Mouse (Mus musculus): ENCODE measurements around the gene Mat1a. TPM values are rescaled to one million over a fixed set of nuclear protein-coding genes. Genes with fewer than 3 reads are reported as not detected.

Gene Mat1a
- polyA plus RNA-seq, 1 experiment from 2014 or later, result not detected

DNA sequence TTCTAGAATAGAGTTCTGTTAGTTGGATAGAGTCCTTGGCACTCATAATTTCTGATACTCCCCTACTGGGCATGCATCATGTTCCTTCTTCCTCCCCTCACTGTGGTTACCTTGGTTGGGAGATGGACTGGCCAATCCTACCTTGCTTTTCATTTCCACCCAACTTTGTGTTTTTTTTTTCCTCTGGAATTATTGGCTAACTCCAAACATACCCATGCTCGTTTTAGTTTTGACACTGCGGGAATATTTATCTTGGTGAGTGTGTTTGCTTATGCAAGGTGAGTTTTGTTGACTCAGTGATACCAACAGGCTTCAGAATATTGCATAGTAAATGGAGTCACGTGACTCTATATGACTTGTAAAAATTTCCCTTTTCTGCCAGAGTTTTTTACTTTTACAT is 4.1 kb upstream of the Mat1a start:
- H3K4me3 ChIP-seq, result no peak overlapping the region
- WGBS, result 88% methylated on average over 3 of the region's 3 CpGs
- no peaks in the 10 kb centered on the region for H3K27me3 ChIP-seq
- no peaks in the 10 kb centered on the region for H3K9me3 ChIP-seq
- no peak overlapping the region for H3K27ac ChIP-seq
- ATAC-seq (ENCODE audit: low FRiP score), result no peak
- no peaks in the 10 kb centered on the region for H3K4me1 ChIP-seq (replicated peaks)
- no peaks in the 10 kb centered on the region for H3K36me3 ChIP-seq
- no peak overlapping the region for H3K9ac ChIP-seq
- H3K4me2 ChIP-seq, result no peak overlapping the region

DNA sequence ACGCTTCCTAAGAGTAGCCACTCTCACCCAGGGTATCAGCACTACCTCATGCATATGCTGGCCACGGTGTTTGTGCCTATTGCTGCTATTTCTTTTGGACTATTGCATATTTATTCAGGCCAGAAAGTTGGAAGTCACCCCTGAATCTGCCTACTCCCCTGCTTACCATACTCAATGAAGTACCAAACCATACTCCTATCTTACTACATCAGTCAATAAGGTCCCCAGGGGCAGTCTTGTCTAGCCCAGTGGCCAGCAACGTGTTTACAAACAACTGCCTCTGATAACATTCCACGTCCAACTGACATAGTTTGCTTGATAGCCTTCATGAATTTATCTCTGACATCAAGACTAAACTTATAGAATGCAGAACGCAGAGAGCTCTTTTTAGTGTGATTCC is 3.6 kb upstream of the Mat1a start:
- H3K9ac ChIP-seq, result no peak overlapping the region
- no peaks in the 10 kb centered on the region for H3K4me1 ChIP-seq (replicated peaks)
- H3K9me3 ChIP-seq, result no peaks in the 10 kb centered on the region
- no peak overlapping the region for H3K4me2 ChIP-seq
- H3K36me3 ChIP-seq, result no peaks in the 10 kb centered on the region
- 89% methylated on average over 5 of the region's 5 CpGs for WGBS
- H3K4me3 ChIP-seq, result no peak overlapping the region
- ATAC-seq (ENCODE audit: low FRiP score), result no peak
- no peak overlapping the region for H3K27ac ChIP-seq
- H3K27me3 ChIP-seq, result no peaks in the 10 kb centered on the region

DNA sequence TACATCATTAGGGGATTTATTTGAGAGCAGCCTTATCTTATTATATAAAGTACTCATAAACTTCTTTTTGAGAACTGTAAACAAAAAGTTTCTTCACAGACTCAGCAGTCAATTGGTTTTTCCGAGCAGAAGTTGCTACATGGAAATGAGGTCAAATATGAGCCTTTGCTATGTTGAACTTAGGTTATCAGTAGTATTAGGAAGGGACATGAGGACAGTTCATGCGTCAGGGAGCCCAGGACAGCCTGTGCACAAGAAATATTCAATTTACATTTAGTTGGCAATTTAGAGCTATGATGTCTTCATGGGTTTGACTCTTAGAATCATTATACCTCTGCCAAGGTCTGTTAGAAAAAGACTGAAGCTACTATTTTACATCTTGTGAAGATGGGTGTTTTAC is 2.6 kb upstream of the Mat1a start:
- Histone ChIP-seq H3K4me3 (no peak overlapping the region), H3K9me3 (no peaks in the 10 kb centered on the region), H3K4me2 (no peak overlapping the region), H3K27me3 (no peaks in the 10 kb centered on the region), H3K9ac (no peak overlapping the region), H3K4me1 (replicated peaks) (no peaks in the 10 kb centered on the region), H3K36me3 (no peaks in the 10 kb centered on the region), H3K27ac (no peak overlapping the region)
- no peak for ATAC-seq (ENCODE audit: low FRiP score)
- whole genome bisulfite sequencing, result 89% methylated on average over 2 of the region's 2 CpGs

DNA sequence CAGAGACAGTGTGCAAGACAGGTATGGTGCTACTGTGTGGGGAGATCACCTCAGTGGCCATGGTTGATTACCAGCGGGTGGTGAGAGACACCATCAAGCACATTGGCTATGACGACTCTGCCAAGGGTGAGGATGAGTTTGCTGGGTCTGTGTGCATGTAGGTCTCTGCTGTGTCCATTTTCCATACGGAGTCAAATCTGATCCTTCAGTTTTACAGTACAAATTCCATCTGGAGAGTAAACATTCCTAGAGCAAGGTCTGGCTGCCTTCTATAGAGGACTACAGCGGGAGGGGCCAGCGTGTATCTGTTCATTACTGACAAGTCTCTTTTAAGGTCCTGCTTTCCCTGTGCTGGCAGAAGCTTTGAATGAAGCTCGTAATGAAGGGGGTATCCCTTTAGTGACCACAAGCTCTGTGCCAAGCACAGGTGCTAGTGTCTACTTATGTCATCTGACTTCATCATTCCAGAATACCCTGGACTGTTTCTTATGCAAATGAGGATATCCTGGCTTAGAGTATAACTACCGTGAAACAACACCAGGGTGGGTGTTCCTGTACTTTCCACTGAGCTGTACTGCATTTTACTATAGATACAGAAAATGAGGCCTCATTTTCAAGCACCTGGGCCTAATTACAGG is 6.3 kb downstream of the Mat1a start:
- ATAC-seq (ENCODE audit: low FRiP score), result no peak
- Histone ChIP-seq H3K27me3 (no peaks in the 10 kb centered on the region), H3K9me3 (no peaks in the 10 kb centered on the region), H3K4me2 (no peak overlapping the region), H3K4me3 (no peak overlapping the region), H3K36me3 (no peaks in the 10 kb centered on the region), H3K27ac (no peak overlapping the region), H3K4me1 (replicated peaks) (no peaks in the 10 kb centered on the region), H3K9ac (no peak overlapping the region)
- WGBS, result 90% methylated on average over 7 of the region's 7 CpGs

DNA sequence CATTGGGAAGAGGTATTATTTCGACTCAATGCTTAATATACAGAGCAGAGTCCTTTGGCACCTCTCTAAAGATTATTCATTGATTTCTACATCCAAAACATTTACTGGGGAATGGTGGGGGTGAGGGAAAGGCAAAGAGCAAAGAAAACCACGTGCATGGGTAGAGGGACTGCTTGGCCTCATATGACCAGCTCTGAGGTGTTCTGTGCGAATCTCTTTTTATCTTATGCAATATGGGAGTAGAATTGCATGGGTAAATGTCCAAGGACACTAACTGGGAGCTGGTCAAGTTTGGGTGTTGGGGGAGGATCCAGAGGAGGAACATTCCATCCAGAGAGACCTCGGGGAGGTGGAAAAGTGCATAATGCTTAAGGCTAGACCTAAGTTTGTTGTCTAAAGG is 8.1 kb downstream of the Mat1a start:
- H3K27ac ChIP-seq, result no peak overlapping the region
- no peak overlapping the region for H3K4me3 ChIP-seq
- H3K4me1 ChIP-seq (replicated peaks), result no peaks in the 10 kb centered on the region
- H3K9ac ChIP-seq, result no peak overlapping the region
- H3K9me3 ChIP-seq, result no peaks in the 10 kb centered on the region
- no peak overlapping the region for H3K4me2 ChIP-seq
- no peak for ATAC-seq (ENCODE audit: low FRiP score)
- H3K27me3 ChIP-seq, result no peaks in the 10 kb centered on the region
- no peaks in the 10 kb centered on the region for H3K36me3 ChIP-seq
- 85% methylated on average over 4 of the region's 4 CpGs for WGBS

DNA sequence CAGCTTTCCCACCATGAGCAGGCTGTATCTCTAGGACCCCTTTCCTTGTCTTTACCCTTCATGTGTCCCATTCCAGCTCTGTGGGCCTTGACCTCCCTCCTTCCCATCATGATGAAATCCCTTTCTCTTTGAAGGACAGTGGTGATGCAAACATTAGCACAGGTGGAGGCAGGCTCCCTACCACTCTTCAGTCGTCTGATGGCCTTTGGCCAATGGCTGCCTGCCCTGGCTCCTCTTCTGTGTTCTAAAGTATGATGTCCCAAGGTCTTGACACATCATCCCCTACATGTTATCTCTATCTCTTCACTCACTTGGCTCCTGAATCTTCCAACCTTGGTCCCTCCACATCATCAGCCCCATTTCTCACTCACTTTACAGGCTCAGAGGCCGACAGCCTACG is 11.4 kb downstream of the Mat1a start:
- no peaks in the 10 kb centered on the region for H3K27me3 ChIP-seq
- ATAC-seq (ENCODE audit: low FRiP score), result no peak
- no peak overlapping the region for H3K4me2 ChIP-seq
- H3K4me3 ChIP-seq, result no peak overlapping the region
- H3K9ac ChIP-seq, result no peak overlapping the region
- H3K27ac ChIP-seq, result no peak overlapping the region
- no peaks in the 10 kb centered on the region for H3K9me3 ChIP-seq
- WGBS, result 86% methylated on average over 3 of the region's 3 CpGs
- no peaks in the 10 kb centered on the region for H3K36me3 ChIP-seq
- H3K4me1 ChIP-seq (replicated peaks), result no peaks in the 10 kb centered on the region

DNA sequence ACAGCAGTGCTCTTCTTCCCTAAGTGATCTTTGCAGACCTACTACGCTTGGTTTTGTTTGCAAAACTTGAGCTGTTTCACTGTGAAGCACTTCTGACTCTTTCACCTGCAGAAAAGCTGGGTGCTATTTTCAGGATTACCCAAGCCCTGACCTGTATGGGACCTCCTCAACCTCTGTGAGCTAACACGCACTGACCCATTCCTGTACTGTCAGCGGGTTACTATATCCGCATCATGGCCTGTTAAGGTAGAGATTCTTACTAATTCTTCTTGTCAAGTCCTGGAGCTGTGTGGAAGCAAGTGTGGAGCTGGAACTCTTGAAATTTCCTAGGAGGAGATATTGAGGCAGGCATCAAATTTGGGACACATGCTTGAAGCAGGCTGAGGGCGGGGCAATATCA is 19.8 kb downstream of the Mat1a start:
- no peaks in the 10 kb centered on the region for H3K27me3 ChIP-seq
- 92% methylated on average over 5 of the region's 5 CpGs for WGBS

DNA sequence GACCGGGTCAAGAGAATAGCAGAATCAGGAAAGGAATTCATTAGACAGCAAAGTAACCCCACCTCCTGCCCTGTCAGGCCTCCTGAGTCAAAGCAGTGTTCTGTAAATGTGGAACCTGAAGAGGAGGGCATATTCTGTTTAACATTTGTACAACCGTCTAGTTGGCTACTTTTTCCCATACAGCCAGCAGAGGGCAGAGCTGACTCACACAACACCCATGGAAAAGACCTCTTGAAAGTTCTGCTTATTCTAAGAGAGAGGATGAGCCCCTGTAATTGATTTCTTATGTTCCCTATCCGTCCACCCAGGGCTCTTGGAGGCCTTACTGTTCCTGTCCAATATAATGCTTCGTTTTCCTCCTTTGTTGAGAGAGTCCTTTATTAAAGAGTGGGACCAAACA is 23.2 kb downstream of the Mat1a start:
- H3K4me2 ChIP-seq, result no peak overlapping the region
- no peaks in the 10 kb centered on the region for H3K9me3 ChIP-seq
- no peak overlapping the region for H3K4me3 ChIP-seq
- no peak overlapping the region for H3K9ac ChIP-seq
- no peaks in the 10 kb centered on the region for H3K4me1 ChIP-seq (replicated peaks)
- 28% methylated on average over 4 of the region's 4 CpGs for WGBS
- no peaks in the 10 kb centered on the region for H3K36me3 ChIP-seq
- no peak overlapping the region for H3K27ac ChIP-seq
- ATAC-seq (ENCODE audit: low FRiP score), result no peak
- H3K27me3 ChIP-seq, result no peaks in the 10 kb centered on the region

More for the DNA sequence above, 19.8 kb downstream of the Mat1a start:
- no peak for ATAC-seq (ENCODE audit: low FRiP score)
- H3K4me3 ChIP-seq, result no peak overlapping the region
- no peaks in the 10 kb centered on the region for H3K4me1 ChIP-seq (replicated peaks)
- H3K4me2 ChIP-seq, result no peak overlapping the region
- H3K36me3 ChIP-seq, result no peaks in the 10 kb centered on the region
- H3K27ac ChIP-seq, result no peak overlapping the region
- no peak overlapping the region for H3K9ac ChIP-seq
- H3K9me3 ChIP-seq, result no peaks in the 10 kb centered on the region

DNA sequence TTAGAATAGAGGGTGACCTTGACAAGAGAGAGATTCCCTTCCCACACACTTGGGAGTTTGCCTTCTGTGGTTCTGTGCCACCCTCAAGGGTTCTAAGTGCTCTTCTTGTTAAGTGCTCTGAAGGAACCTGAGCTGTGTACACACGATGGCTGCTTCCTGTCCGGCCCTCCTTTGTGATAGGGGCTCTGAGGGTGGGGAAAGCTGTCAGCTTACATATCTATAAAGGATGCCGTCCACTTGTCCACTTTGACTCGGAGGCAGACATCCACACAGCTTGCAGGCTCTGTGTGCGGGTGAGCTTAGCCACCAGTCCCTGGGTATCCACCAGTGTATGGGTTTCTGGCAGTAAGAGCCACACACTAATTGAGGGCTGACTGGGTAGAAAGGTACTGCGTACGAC is 26.7 kb downstream of the Mat1a start, which contains the start of gene Sftpa1:
Sftpa1 (plus strand) TSS at position 243 of the 400 bp plus-strand sequence.
- Histone ChIP-seq H3K9ac (no peak within 1 kb of the TSS), H3K27ac (no peak within 1 kb of the TSS), H3K27me3 (no peaks in the 10 kb centered on the region), H3K4me1 (replicated peaks) (no peaks in the 10 kb centered on the region), H3K4me2 (no peak within 1 kb of the TSS), H3K4me3 (no peak within 1 kb of the TSS), H3K9me3 (no peaks in the 10 kb centered on the region), H3K36me3 (no peaks in the 10 kb centered on the region)
- WGBS, result 86% methylated on average over 7 of the region's 7 CpGs
- no peak for ATAC-seq (ENCODE audit: low FRiP score)

DNA sequence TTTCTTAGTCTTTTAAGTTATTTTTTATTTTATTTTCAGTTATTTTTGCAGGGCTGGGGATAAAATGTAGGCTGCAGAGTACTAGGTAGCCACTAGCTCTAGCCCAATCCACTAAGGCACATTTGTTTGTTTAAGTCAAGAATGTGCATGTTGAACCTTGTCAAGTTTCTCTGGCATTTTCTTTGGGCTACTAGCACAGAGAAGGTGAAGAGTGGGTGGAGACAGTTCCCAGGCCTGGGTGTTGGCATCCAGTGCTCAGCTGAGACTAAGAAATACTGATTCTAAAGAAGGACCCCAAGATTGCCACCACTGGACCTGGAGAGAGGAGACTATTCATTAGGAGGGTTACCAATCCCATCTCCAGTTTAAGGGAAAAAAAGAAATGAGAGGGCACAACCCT is 32.2 kb downstream of the Mat1a start:
- Histone ChIP-seq H3K4me1 (replicated peaks) (no peaks in the 10 kb centered on the region), H3K36me3 (no peaks in the 10 kb centered on the region), H3K4me2 (no peak overlapping the region), H3K4me3 (no peak overlapping the region), H3K9me3 (no peaks in the 10 kb centered on the region), H3K27ac (no peak overlapping the region), H3K9ac (no peak overlapping the region), H3K27me3 (no peaks in the 10 kb centered on the region)
- no peak for ATAC-seq (ENCODE audit: low FRiP score)

DNA sequence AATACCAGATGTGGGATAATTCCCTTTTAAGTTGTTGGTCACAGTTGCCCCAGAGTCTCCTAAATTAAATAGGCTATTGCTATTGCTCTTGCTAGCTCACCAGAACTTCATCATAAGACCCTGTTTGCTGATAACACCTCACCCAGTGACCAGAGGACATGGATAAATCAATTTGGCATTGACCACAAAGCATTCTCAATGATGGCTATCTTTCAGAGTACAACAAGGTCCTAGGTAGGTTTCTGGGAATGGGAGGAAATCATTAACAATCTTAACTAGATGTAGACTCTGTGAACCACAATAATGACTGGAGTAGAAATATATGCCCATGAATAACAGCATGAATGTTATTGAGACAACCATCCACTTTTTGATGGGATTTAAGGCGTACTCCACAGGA is 35.9 kb downstream of the Mat1a start:
- Histone ChIP-seq H3K27me3 (no peaks in the 10 kb centered on the region), H3K4me2 (no peak overlapping the region), H3K4me1 (replicated peaks) (no peaks in the 10 kb centered on the region), H3K27ac (no peak overlapping the region), H3K36me3 (no peaks in the 10 kb centered on the region), H3K9me3 (no peaks in the 10 kb centered on the region), H3K4me3 (no peak overlapping the region), H3K9ac (no peak overlapping the region)
- 95% methylated on average over 1 of the region's 1 CpGs for WGBS
- no peak for ATAC-seq (ENCODE audit: low FRiP score)

DNA sequence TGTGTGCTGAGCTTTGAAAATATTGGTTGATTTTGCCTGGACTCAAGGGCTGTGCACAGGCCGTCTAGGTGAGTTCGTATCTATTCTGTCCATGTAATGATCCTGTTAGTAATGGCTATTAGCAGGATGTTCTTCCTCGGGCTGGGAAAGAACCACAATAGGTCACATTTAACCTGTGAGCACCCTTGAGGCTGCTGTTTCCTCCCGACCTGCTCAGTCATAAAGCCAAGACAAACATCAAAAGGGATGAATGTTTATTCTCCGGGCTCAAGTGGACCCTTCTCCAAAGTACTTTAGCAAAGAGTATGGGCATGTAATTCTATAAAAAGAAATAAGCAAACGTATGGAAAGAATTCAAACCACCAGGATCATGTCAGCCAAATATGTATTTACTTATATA is 41.2 kb downstream of the Mat1a start:
- Histone ChIP-seq H3K27me3 (no peaks in the 10 kb centered on the region), H3K9ac (no peak overlapping the region), H3K4me1 (replicated peaks) (no peaks in the 10 kb centered on the region), H3K27ac (no peak overlapping the region), H3K4me2 (no peak overlapping the region), H3K4me3 (no peak overlapping the region), H3K9me3 (no peaks in the 10 kb centered on the region), H3K36me3 (no peaks in the 10 kb centered on the region)
- whole genome bisulfite sequencing, result 79% methylated on average over 6 of the region's 6 CpGs
- ATAC-seq (ENCODE audit: low FRiP score), result no peak

DNA sequence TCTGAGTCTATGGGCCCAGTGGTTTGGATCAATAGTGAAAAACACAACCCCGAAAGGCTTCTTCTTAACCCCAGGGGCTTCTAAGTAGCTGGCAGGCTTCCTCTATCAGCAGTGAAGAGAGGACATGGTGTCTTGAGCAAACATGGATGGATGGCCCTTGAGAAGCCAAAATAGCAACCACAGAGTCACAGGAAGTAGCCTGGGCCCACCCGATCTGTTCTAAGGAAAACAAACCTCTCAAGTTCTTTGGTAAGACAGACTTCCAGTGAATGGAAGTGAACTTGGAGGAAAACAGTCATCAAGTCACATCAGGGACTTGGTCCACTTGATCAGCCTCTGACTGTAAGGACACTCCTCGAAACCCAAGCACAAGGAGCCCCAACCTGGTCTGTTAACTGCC is 42.1 kb downstream of the Mat1a start:
- 92% methylated on average over 3 of the region's 3 CpGs for WGBS
- H3K27me3 ChIP-seq, result no peaks in the 10 kb centered on the region
- no peaks in the 10 kb centered on the region for H3K36me3 ChIP-seq
- no peaks in the 10 kb centered on the region for H3K9me3 ChIP-seq
- H3K4me2 ChIP-seq, result no peak overlapping the region
- no peak overlapping the region for H3K9ac ChIP-seq
- no peak overlapping the region for H3K4me3 ChIP-seq
- no peak overlapping the region for H3K27ac ChIP-seq
- H3K4me1 ChIP-seq (replicated peaks), result no peaks in the 10 kb centered on the region
- ATAC-seq (ENCODE audit: low FRiP score), result no peak
